Mouse (Mus musculus): ENCODE measurements around the gene Pld1.
A peak's percentile ranks its signal among the peaks of the same experiment; 100 is the strongest.
"Not testable (repeated sequence)": the region's sequence is repeated elsewhere in the genome, so short reads cannot be mapped to it uniquely, and the experiment has no call there.

Gene Pld1

DNA sequence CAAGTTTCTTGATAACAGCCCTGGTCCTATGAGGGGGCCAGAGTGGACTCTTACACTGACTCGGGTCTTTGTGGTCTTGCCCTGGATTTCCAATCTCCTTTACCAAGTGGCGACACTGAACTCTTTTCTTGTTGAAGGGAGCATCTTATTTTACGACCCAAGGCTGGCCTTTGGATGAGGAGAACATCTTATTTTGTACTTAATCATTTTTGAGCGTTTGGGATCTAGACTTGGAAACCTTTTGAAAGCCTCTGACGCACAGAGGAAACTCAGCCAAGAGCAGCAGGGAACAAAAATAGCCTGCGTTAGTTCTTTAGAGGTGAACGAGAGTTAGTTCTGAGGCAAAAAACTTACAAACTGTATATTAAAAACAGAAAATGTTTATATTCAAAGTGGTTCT is 4.5 kb downstream of the Pld1 start:
- DNase-seq (ENCODE audit: low read depth, low spot score): no peak

DNA sequence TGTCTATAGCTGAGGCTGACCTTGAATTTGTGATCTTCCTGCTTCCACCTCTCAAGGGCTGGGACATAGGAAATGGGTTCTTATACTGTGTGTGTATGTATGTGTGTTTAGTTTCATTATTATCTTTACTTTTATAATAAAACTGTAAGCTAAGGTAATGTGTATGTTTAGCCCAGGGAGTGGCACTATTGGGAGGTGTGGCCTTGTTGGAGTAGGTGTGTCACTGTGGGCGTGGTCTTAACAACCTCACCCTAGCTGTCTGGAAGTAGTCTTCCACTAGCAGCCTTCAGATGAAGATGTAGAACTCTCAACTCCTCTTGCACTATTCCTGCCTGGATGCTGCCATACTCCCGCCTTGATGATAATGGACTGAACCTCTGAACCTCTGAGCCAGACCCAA is 6.9 kb downstream of the Pld1 start:
- not testable (repeated sequence) for DNase-seq (ENCODE audit: low read depth, low spot score)

GRCm38 (mm10) chr3:27949175-27949872 is 10.8 kb downstream of the Pld1 start:
- no peak for DNase-seq (ENCODE audit: low read depth, low spot score)

GRCm38 (mm10) chr3:27949873-27950250 is 11.4 kb downstream of the Pld1 start:
- DNase-seq (ENCODE audit: low read depth, low spot score): no peak

- no peak for DNase-seq (ENCODE audit: low read depth, low spot score)
Observed at GRCm38 (mm10) chr3:27950726-27951125, 12.2 kb downstream of the Pld1 start.

DNA sequence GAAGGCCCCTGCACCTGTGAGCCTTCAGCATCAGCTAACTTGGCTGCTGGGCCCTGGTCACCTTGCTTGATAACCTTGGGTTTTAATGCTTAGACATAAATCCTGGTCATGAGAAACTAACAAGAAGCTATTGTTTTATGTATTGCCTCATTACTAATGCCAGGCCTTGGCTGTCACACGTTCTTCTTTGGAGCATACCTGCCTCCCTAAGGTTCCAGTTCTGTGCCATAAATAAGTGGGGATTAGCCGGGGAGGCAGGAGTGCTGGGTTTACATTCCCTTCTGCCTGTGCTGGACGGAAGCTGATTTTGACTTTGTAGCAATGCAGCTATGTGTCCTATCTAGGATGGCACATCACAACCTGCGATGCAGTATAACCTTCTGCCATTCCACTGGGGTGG is 13.2 kb downstream of the Pld1 start:
- no peak for DNase-seq (ENCODE audit: low read depth, low spot score)

DNA sequence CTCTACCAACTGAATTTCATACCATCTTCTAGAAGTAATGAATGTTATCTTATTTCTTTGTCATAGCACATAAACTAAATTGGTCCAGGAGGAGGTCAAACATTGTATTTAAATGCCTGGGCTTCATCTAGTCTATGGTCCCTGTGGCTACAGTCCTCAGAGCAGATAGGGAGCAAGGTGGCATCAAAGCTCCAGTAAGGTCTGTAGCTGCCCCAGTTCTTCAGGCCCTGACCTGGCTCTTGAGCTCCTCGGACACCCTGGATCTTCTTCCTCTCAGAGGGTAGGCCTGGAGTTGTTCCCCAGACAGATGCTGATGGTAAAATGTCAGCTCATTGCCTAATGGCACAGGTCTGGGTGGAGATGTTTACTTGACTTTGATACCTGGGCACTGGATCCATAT is 17.5 kb downstream of the Pld1 start:
- DNase-seq (ENCODE audit: low read depth, low spot score): no peak

DNA sequence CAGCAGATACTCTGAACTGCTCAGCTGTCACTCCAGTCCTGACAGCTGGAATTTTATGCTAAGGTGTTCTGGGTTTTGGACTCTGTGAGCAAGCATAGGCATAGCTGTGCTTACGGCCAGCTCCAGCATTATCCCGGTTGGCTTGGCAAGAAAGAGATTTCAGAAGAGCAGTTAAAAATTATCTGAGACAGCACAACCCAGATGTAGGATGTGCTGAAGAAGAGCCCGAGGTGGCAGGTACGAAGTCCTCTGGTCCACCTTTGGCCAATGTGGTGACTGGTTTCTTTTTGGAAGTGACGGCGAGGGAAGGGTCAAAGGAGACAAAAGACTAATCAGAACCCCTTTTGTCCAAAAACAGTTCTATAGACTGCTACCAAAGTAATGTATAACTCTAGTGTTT is 20.7 kb downstream of the Pld1 start:
- no peak for DNase-seq (ENCODE audit: low read depth, low spot score)

- DNase-seq (ENCODE audit: low read depth, low spot score): no peak
Observed at GRCm38 (mm10) chr3:27961162-27961561, 22.7 kb downstream of the Pld1 start.

DNA sequence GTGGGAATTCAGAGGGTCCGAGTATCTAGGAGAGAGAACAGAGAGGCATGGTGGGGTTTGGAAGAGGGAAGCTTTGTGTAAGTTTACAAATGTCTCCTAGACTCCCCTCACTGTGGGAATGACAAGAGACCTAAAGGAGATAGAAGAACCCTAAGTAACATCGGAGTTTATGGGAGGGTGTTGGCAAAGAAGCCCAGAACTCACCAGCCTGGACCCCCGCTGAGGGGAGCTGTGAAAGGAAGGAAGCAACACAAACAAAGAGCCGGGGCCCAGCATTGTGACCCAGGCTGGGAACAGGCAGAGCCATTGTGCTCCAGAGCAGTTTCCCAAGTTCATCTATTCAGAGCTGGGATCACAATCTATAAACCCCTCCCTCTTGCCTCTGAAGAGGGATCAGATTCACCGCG is 25.3 kb downstream of the Pld1 start:
- no peak for DNase-seq (ENCODE audit: low read depth, low spot score)

GRCm38 (mm10) chr3:27968671-27969070 is 30.2 kb downstream of the Pld1 start:
- DNase-seq (ENCODE audit: low read depth, low spot score): no peak

- no peak for DNase-seq (ENCODE audit: low read depth, low spot score)
Observed at GRCm38 (mm10) chr3:27973936-27974335, 35.4 kb downstream of the Pld1 start.

GRCm38 (mm10) chr3:27974981-27975380 is 36.5 kb downstream of the Pld1 start:
- DNase-seq (ENCODE audit: low read depth, low spot score): no peak

DNA sequence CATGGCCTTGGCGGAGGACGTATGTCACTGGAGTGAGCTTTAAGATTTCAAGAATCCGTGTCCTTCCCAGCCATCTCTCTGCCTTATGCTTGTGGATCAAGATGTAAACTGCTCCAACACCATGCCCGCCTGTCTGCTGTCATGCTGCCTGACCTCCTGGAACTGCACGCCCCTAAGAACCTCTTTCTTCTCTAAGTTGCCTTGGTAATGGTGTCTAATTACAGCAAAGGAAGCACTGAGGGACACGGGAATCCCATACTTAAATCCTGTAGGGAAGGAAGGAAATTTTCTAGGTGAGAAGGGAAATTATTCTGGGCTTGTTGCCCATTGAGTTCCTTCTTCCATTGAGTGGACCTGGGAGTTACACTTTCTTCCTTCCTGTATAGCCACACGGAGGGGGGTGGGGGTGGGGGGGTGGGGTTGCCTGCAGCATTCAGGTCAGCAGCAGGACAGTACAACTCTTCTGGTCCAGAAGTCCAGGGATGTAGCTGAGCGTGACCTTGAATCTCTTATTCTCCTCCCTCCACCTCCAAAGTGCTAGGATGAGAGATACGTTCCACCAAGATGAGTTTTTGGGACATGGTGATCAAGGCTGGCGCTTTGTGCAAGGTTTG is 38.5 kb downstream of the Pld1 start:
- no peak for DNase-seq (ENCODE audit: low read depth, low spot score)

GRCm38 (mm10) chr3:27978030-27978723 is 39.7 kb downstream of the Pld1 start:
- no peak for DNase-seq (ENCODE audit: low read depth, low spot score)

DNA sequence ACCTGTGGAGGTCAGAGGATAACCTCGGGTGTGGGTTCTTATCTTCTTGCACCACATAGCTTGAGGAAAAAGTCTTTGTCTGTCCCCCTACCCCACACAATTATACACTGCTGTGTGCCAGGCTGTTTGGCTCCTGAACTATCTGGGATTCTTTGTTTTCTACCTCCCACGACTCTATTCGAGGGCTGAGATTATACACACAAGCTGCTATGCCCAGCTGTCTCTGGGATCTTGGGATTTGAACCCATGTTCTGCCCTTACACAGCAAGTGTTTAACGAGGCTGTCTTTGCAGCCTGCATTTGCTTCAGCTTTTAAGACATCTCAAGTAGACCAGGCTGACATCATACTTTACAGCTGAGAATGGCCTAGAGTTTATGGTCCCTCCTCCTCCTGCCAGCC is 43.1 kb downstream of the Pld1 start:
- DNase-seq (ENCODE audit: low read depth, low spot score): no peak

- DNase-seq (ENCODE audit: low read depth, low spot score): peak; percentile 11
Observed at GRCm38 (mm10) chr3:27982436-27983017, 44.0 kb downstream of the Pld1 start.

DNA sequence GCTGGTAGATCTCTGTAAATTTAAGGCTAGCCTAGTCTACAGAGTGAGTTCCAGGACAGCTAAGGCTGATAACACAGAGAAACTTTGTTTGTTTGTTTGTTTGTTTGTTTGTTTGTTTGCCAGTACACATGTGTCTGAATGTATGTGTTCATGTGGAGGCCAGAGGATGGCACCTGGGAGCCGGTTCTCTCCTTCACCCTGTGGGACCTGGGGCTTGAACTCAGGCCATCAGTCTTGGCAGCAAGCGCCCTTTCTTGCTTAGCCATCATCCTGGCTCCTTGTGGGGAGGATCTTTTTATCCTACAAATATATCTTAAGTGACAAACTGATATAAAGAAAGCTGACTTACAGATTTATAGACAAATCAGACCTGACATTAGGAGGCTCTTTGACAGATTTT is 44.8 kb downstream of the Pld1 start:
- no peak for DNase-seq (ENCODE audit: low read depth, low spot score)

- no peak for DNase-seq (ENCODE audit: low read depth, low spot score)
Observed at GRCm38 (mm10) chr3:27983935-27984577, 45.6 kb downstream of the Pld1 start.

DNA sequence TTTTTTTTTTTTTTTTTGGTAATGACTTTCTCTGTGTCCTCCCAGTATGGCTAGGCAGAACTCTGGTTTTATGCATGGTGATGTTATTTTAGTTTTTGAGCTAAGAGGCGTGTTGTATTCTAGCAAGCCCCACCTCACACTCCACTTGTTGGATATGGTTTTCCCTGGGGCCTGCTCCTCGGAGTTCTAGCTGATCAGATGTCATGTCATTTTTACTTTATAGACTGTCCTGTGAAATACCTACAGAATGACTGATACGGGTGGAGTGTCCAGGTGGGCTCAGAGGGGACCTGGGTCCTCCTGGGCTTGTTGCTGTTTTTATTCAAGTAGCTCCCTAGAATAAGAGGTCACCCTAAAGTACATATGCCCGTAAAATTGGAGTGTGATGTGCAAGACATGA is 46.1 kb downstream of the Pld1 start:
- DNase-seq (ENCODE audit: low read depth, low spot score): no peak

DNA sequence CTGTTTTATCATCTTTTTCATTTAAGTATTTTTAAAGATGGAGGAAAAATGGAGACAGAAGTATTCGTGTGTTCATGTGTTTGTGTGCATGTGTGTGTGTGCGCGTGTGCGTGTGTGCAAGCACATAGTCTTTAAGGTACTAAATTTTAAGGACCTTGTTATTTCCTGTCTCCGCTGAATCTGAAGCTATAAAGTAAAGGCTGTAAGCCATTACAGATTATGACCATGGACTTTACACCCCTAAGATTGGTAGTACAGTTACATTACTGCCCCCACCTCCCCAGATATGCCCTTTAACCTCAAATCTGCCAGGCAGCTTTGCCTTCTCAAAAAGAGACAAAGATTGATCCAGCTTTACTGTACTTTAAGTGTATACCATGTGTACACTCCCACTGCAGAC is 46.8 kb downstream of the Pld1 start:
- no peak for DNase-seq (ENCODE audit: low read depth, low spot score)

DNA sequence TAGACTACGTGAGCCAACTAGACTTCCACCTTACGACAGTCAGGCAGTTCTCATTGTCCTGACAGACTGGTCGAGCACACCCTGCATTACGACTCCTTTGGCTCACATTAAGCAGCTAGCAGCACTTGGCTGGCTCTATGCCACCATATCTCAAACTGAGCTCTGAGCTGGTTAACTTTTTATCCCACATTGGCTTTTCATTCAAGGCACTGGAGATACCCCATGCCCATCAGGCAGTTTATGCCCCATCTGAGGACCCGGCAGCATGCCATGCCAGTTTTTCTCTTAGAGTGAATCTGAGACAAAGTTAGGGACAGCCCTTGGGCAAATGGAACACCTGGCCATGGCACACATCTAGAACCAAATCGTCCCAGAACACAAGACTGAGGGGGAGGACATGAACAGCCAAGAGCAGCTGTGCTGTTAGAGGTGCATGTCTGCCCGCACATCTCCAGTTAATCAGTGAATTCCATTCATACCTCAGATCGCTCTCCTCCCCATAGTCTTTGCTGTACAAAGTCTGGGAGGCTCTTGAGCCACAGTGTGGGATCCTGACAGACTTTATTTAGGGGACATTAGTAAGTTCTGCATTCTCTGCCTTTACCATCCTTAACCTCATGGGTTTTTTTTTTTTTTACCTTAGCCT is 49.5 kb downstream of the Pld1 start:
- DNase-seq (ENCODE audit: low read depth, low spot score): no peak
